Mouse (Mus musculus): ENCODE measurements around the gene Bhlhe40.

DNA sequence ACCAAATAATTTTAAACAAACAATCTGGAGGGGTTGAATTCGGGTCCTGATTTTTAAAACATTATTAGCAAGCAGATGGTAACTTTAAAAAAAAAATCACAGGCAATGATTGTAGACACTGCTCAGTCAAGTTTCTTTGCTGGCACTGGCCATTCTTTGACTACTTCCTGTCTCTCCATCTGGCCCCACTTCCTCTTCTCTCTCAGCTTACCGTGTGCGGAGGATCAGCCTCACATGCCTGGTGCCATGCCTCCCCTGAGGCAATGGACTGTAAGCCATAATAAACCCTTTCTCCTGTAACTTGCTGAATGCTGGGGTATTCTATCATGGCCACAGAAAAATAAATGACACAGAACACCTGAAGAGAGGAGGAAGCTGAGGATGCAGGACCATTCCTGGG is 48.8 kb upstream of the Bhlhe40 start:
- no peak for TF ChIP-seq POLR2A (IDR thresholded peaks at IDR 0.05; ENCODE audit: insufficient read depth, low read depth, low read length)
- no peak for TF ChIP-seq CTCF (IDR thresholded peaks at IDR 0.05)

Data from heart, adult 2 months (tissue).